Mouse (Mus musculus) testis, adult 2 months (tissue): ENCODE data around the gene Cep57l1.
"Not testable (repeated sequence)": the region's sequence is repeated elsewhere in the genome, so short reads cannot be mapped to it uniquely, and the experiment has no call there.

Experiments used
- CTCF ChIP-seq: fragments of 200-500 bp; IDR thresholded peaks from 2 replicates; pipeline ENCODE4 v1.5.1; 2012; ENCODE audit warnings: low read depth, mild to moderate bottlenecking, inconsistent platforms, low read length, moderate library complexity; ENCODE audit not compliant: control insufficient read depth, insufficient read depth, insufficient replicate concordance
- POLR2A ChIP-seq: fragments of 200-500 bp; IDR thresholded peaks from 2 replicates; pipeline ENCODE4 v1.6.1; 2012; ENCODE audit warnings: low read depth, mild to moderate bottlenecking, inconsistent platforms, low read length, moderate library complexity; ENCODE audit not compliant: control insufficient read depth

GRCm38 (mm10) chr10:41818733-41819070, 9.0 kb upstream of the Cep57l1 start:
- not testable (repeated sequence) for TF ChIP-seq CTCF, POLR2A
